Mouse (Mus musculus): ENCODE results near the gene Col23a1.
"Not testable (repeated sequence)": the region's sequence is repeated elsewhere in the genome, so short reads cannot be mapped to it uniquely, and the experiment has no call there.

Col23a1 gene

GRCm38 (mm10) chr11:51591915-51592314 lies 302.2 kb downstream of the Col23a1 start:
- DNase-seq (ENCODE audit: low read depth): no peak

- no peak for DNase-seq (ENCODE audit: low read depth)
These were observed 303.6 kb downstream of the Col23a1 start for GRCm38 (mm10) chr11:51593368-51593767.

- DNase-seq (ENCODE audit: low read depth): no peak
These were observed 304.1 kb downstream of the Col23a1 start for GRCm38 (mm10) chr11:51593849-51594248.

- DNase-seq (ENCODE audit: low read depth): no peak
These were observed 305.1 kb downstream of the Col23a1 start for GRCm38 (mm10) chr11:51594715-51595350.

GRCm38 (mm10) chr11:51595459-51596083 lies 305.9 kb downstream of the Col23a1 start:
- DNase-seq (ENCODE audit: low read depth): no peak

GRCm38 (mm10) chr11:51597553-51597952 lies 307.8 kb downstream of the Col23a1 start:
- no peak for DNase-seq (ENCODE audit: low read depth)

GRCm38 (mm10) chr11:51602253-51602652 lies 312.5 kb downstream of the Col23a1 start:
- no peak for DNase-seq (ENCODE audit: low read depth)

GRCm38 (mm10) chr11:51605602-51606446 lies 316.1 kb downstream of the Col23a1 start:
- DNase-seq (ENCODE audit: low read depth): peak; percentile 81

GRCm38 (mm10) chr11:51606447-51607095 lies 316.9 kb downstream of the Col23a1 start, which contains the start of gene Hnrnpab:
Gene Hnrnpab (minus strand): TSS chr11:51606847.
- peak; percentile 97 for DNase-seq (ENCODE audit: low read depth)

- DNase-seq (ENCODE audit: low read depth): no peak
These were observed 317.5 kb downstream of the Col23a1 start for GRCm38 (mm10) chr11:51607096-51607738.

- DNase-seq (ENCODE audit: low read depth): peak; percentile 66
These were observed 319.7 kb downstream of the Col23a1 start for GRCm38 (mm10) chr11:51609266-51609909.

GRCm38 (mm10) chr11:51609940-51610339 lies 320.2 kb downstream of the Col23a1 start:
- not testable (repeated sequence) for DNase-seq (ENCODE audit: low read depth)

- no peak for DNase-seq (ENCODE audit: low read depth)
These were observed 324.5 kb downstream of the Col23a1 start for GRCm38 (mm10) chr11:51614256-51614655.

GRCm38 (mm10) chr11:51615129-51615528 lies 325.4 kb downstream of the Col23a1 start:
- no peak for DNase-seq (ENCODE audit: low read depth)

- peak; percentile 77 for DNase-seq (ENCODE audit: low read depth)
These were observed 325.9 kb downstream of the Col23a1 start for GRCm38 (mm10) chr11:51615601-51616000.

GRCm38 (mm10) chr11:51616113-51616512 lies 326.4 kb downstream of the Col23a1 start:
- not testable (repeated sequence) for DNase-seq (ENCODE audit: low read depth)

- DNase-seq (ENCODE audit: low read depth): peak; percentile 67
These were observed 328.0 kb downstream of the Col23a1 start for GRCm38 (mm10) chr11:51617693-51618092.

- DNase-seq (ENCODE audit: low read depth): no peak
These were observed 329.2 kb downstream of the Col23a1 start for GRCm38 (mm10) chr11:51618894-51619408.

GRCm38 (mm10) chr11:51619409-51620060 lies 329.8 kb downstream of the Col23a1 start, which contains the start of gene Nhp2:
Gene Nhp2 (plus strand): TSS chr11:51619735.
- peak; percentile 98 for DNase-seq (ENCODE audit: low read depth)

GRCm38 (mm10) chr11:51620084-51620483 lies 330.4 kb downstream of the Col23a1 start:
- DNase-seq (ENCODE audit: low read depth): no peak
